Mouse (Mus musculus) ES-E14 (cell line): Measurements from ENCODE around the gene Bri3. TPM values are rescaled to one million over a fixed set of nuclear protein-coding genes. Genes with fewer than 3 reads are reported as not detected.

Experiments used
- DNase-seq: peaks from one replicate; pipeline ENCODE4 v3.0.0-alpha.2; 2013; ENCODE audit warnings: low read depth, low spot score
- H3K27ac ChIP-seq: 2 replicates; pipeline ENCODE4 v1.5.1; 2012; ENCODE audit warnings: low read depth, mild to moderate bottlenecking, low read length, moderate library complexity, mixed read lengths; ENCODE audit not compliant: poor library complexity, insufficient read depth, severe bottlenecking
- H3K36me3 ChIP-seq: 2 replicates; pipeline ENCODE4 v1.6.1; 2012; ENCODE audit warnings: mild to moderate bottlenecking, low read length, moderate library complexity, mixed read lengths; ENCODE audit not compliant: control insufficient read depth, poor library complexity, insufficient read depth, severe bottlenecking
- H3K4me1 ChIP-seq, 2 experiments: fragments of 150-350 bp in 1 of 2; sonication (generic) in 1 of 2; 2 replicates each; pipeline ENCODE4 v1.6.1; 2012; ENCODE audit warnings: low read length in 2 of 2, mild to moderate bottlenecking in 1 of 2, mixed read lengths in 1 of 2; ENCODE audit not compliant: control insufficient read depth in 2 of 2, insufficient read depth in 2 of 2, poor library complexity in 1 of 2
- H3K4me3 ChIP-seq, 2 experiments: fragments of 150-350 bp in 1 of 2; sonication (generic) in 1 of 2; 2 replicates each; pipeline ENCODE4 v1.5.1; 2012; ENCODE audit warnings: low read length in 2 of 2, low read depth in 1 of 2, mild to moderate bottlenecking in 1 of 2, mixed read lengths in 1 of 2; ENCODE audit not compliant: insufficient read depth in 1 of 2, poor library complexity in 1 of 2, severe bottlenecking in 1 of 2
- H3K9ac ChIP-seq: 2 replicates; pipeline ENCODE4 v1.6.1; 2012; ENCODE audit warnings: low read depth, mild to moderate bottlenecking, low read length, mixed read lengths; ENCODE audit not compliant: poor library complexity, insufficient read depth, severe bottlenecking
- H3K9me3 ChIP-seq: fragments of 150-350 bp; sonication (generic); 2 replicates; pipeline ENCODE4 v1.6.1; 2012; ENCODE audit warnings: low read depth, mild to moderate bottlenecking, low read length; ENCODE audit not compliant: control insufficient read depth, insufficient read depth
- CHD2 ChIP-seq: IDR thresholded peaks from 2 replicates; pipeline ENCODE4 v1.6.1; 2014; ENCODE audit warnings: mild to moderate bottlenecking, low read depth, low read length, inconsistent platforms
- HCFC1 ChIP-seq: IDR thresholded peaks from 2 replicates; pipeline ENCODE4 v1.6.1; 2012; ENCODE audit warnings: low read length, inconsistent platforms, borderline replicate concordance; ENCODE audit not compliant: insufficient read depth
- MAFK ChIP-seq: IDR thresholded peaks from 2 replicates; pipeline ENCODE4 v1.6.1; 2014; ENCODE audit warnings: mild to moderate bottlenecking, low read depth, low read length, inconsistent platforms; ENCODE audit not compliant: insufficient read depth
- ZC3H11A ChIP-seq: IDR thresholded peaks from 2 replicates; pipeline ENCODE4 v1.6.1; 2012; ENCODE audit warnings: low read depth, mild to moderate bottlenecking, inconsistent platforms, low read length, borderline replicate concordance
- ZNF384 ChIP-seq: IDR thresholded peaks from 2 replicates; pipeline ENCODE4 v1.6.1; 2012; ENCODE audit warnings: low read depth, low read length, inconsistent platforms
- in situ Hi-C, 2 experiments: fragments of 600-800 bp; cut with MboI; formaldehyde crosslinking; loops; one replicate each; pipeline ENCODE4 v1.15.1; 2025; ENCODE audit warnings: low sequenced_read_pairs in 2 of 2, inconsistent platforms in 1 of 2; ENCODE audit not compliant: unreplicated experiment in 2 of 2
- total RNA-seq: library from RNA; depleted of rRNA; stranded (reverse); fragments of 300-350 nt; gene quantifications from 2 replicates; pipeline ENCODE4 v1.2.3, GENCODE M21; 2012

Gene Bri3
- total RNA-seq, 1 experiment, result 26.4 TPM

GRCm38 (mm10) chr5:144381782-144382181 is 137.5 kb downstream of the Bri3 start:
- in situ Hi-C loops, result loop anchor here in 1 of 2 experiments (10.0 kb wide), 1 partner anchor 353 kb away; no protein-coding TSS in a partner anchor
- Histone ChIP-seq H3K36me3 (no peaks in the 10 kb centered on the region), H3K27ac (no peak overlapping the region), H3K9ac (no peak overlapping the region), H3K4me1 (no peaks in the 10 kb centered on the region), H3K9me3 (no peaks in the 10 kb centered on the region), H3K4me3 (no peak overlapping the region)
- TF ChIP-seq CHD2 (no peak), ZC3H11A (no peak), ZNF384 (no peak)
- no peak for DNase-seq

DNA sequence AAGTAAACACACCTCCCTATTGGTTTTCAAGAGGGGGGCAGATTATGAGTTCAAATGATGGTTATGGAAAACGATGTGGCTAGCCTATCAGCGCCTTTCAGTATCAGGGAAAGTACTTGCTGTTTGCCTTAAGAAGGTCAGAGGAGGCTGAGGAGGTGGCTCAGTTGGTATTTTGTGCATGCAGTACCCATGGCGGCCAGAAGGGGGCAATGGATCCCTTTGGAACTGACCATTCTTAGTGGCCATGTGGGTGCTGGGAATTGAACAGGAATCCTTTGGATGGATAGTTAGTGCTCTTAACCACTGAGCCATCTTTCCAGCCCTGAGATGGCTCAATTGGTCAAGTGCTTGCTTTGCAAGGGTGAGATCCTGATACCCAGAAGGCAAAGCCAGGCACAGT is 139.7 kb downstream of the Bri3 start:
- in situ Hi-C loops, result loop anchor here in 1 of 2 experiments (10.0 kb wide), 1 partner anchor 351 kb away; no protein-coding TSS in a partner anchor
- no peak for TF ChIP-seq HCFC1
- no peak for TF ChIP-seq CHD2
- TF ChIP-seq ZNF384, result no peak
- no peak for TF ChIP-seq ZC3H11A
- TF ChIP-seq MAFK, result no peak
- no peaks in the 10 kb centered on the region for H3K9me3 ChIP-seq
- DNase-seq, result no peak
- H3K4me3 ChIP-seq, result no peak overlapping the region
- no peaks in the 10 kb centered on the region for H3K36me3 ChIP-seq
- H3K4me1 ChIP-seq, result no peaks in the 10 kb centered on the region
- no peak overlapping the region for H3K9ac ChIP-seq
- H3K27ac ChIP-seq, result no peak overlapping the region

- peak; percentile 41 for DNase-seq
- H3K4me1 ChIP-seq, result no peaks in the 10 kb centered on the region
- TF ChIP-seq MAFK (no peak), ZC3H11A (peak; percentile 79; the same call in 1 of the 2 replicates)
Observed at GRCm38 (mm10) chr5:144387851-144388250, 143.6 kb downstream of the Bri3 start.

DNA sequence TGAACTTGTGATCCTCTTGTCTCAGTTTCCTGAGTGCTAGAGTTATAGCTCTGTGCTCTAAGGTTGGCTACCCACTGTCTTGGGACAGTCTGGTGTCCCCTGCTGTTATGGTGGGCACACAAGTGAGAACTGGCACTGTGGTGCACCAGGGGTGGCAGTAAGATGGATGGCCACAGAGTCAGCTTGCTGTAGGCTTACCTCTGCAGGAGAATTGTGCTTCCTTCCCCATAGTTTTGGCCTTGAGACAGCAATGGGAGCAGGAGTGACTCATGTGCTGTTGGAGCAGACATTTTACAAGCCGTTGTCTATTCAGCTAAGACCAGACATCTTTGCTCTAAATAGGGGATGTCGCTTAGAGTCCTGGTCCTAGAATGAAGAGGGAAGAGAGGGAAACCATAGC is 149.9 kb downstream of the Bri3 start:
- H3K27ac ChIP-seq, result no peak overlapping the region
- DNase-seq, result no peak
- no peak overlapping the region for H3K4me3 ChIP-seq
- no peaks in the 10 kb centered on the region for H3K9me3 ChIP-seq
- H3K4me1 ChIP-seq, result no peaks in the 10 kb centered on the region
- TF ChIP-seq HCFC1, result no peak
- no peak for TF ChIP-seq MAFK
- no peak for TF ChIP-seq CHD2
- TF ChIP-seq ZC3H11A, result no peak
- TF ChIP-seq ZNF384, result no peak
- in situ Hi-C loops, result no loop called here
- H3K36me3 ChIP-seq, result no peaks in the 10 kb centered on the region
- no peak overlapping the region for H3K9ac ChIP-seq

More at GRCm38 (mm10) chr5:144387851-144388250, 143.6 kb downstream of the Bri3 start:
- no peak overlapping the region for H3K4me3 ChIP-seq
- in situ Hi-C loops, result loop anchor here (5.0 to 10.0 kb wide), 2 partner anchors 344 to 347 kb away; no protein-coding TSS in a partner anchor
- H3K27ac ChIP-seq, result no peak overlapping the region
- no peaks in the 10 kb centered on the region for H3K9me3 ChIP-seq
- no peak overlapping the region for H3K9ac ChIP-seq
- H3K36me3 ChIP-seq, result no peaks in the 10 kb centered on the region

DNA sequence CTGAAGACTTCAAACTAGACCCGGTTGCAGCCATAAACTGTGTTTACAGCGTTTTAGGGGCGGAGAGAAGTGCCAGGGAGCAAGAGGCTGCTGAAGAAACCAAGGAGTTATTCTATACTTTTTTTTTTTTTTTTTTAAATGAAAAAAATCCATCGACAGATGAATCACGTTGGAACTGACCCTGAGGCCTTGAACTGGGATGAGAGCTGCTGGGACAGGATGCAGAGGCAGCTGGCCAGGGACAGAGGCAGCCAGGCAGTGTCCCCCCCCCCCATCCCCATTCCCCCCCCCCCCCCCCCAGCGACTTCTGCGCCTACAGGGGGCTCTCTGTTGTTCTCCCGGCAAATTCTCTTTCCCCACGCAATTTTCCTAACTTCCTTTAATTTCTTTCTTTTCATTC is 153.3 kb downstream of the Bri3 start:
- DNase-seq, result no peak
- no peaks in the 10 kb centered on the region for H3K36me3 ChIP-seq
- H3K9me3 ChIP-seq, result no peaks in the 10 kb centered on the region
- H3K4me1 ChIP-seq, result no peaks in the 10 kb centered on the region
- H3K4me3 ChIP-seq, result no peak overlapping the region
- no peak overlapping the region for H3K9ac ChIP-seq
- H3K27ac ChIP-seq, result no peak overlapping the region
- in situ Hi-C loops, result no loop called here
- TF ChIP-seq CHD2 (no peak), HCFC1 (no peak), ZNF384 (no peak), ZC3H11A (no peak), MAFK (no peak)
